Mouse (Mus musculus) ZHBTc4 (cell line): ENCODE measurements at regions not wholly inside any gene's neighbourhood (a gene's known extent, or its start where the extent isn't known, plus 50 kb on each side); places are given as distances from the start of the nearest gene placed in this dataset.

Source experiments
- DNase-seq: peaks from one replicate; pipeline ENCODE4 v3.0.0-alpha.2; 2011; ENCODE audit warnings: low read depth, low spot score

DNA sequence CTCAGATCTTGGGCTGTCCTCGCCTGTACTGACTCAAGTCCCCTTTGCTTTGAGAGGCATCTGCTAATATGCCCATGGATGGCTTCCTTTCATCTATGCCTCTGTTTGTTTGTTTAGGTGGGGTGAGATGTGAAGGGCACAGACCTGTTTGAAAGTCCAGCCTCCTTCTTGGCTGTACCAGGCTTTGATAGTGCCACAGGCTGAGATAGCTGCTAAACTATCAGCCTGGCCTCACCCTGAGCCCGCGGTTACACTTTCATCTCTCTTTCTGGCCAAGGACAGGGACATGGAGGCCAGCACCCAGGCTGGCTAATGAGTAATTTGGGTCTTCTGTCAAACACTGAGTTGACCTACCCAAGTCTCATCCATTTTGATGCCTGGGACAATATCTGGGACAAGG, 105.0 kb upstream of the Parp11 start:
- no peak for DNase-seq

- no peak for DNase-seq
Observed at GRCm38 (mm10) chr6:127348770-127349409, 97.8 kb upstream of the Parp11 start.

DNA sequence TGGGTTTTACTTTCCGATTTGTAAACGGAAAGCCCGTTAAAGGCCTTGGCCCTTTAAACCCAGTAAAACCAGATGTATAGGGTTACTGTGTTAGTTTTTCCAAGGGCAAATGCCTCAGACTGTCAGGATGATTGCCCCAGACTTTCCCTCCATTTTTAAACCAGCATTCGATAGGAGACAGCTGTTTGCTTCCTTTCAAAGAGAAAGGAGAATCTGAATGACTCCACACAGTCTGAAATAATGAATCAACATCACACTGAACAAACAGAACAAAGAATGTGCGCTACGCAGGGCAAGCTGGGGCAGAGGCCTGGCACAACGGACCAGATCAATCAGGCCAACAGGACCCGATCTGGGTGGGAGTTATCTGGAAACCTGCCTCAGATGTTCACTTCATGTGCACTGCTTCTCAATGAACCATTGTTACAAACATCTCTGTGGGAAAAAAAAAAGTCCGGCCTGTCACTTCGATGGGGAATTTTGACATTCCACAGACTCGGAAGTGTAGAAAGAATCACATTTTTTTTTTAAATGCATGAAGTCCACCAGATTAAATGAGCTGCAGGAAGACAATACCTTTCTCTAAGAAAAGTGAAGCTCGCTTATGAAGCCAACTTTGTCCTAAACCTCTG, 97.0 kb upstream of the Parp11 start:
- DNase-seq: peak; percentile 37

GRCm38 (mm10) chr6:127351691-127352090, 94.9 kb upstream of the Parp11 start:
- no peak for DNase-seq

- DNase-seq: no peak
Observed at GRCm38 (mm10) chr6:127355112-127355511, 91.5 kb upstream of the Parp11 start.

GRCm38 (mm10) chr6:127356442-127356841, 90.2 kb upstream of the Parp11 start:
- no peak for DNase-seq

DNA sequence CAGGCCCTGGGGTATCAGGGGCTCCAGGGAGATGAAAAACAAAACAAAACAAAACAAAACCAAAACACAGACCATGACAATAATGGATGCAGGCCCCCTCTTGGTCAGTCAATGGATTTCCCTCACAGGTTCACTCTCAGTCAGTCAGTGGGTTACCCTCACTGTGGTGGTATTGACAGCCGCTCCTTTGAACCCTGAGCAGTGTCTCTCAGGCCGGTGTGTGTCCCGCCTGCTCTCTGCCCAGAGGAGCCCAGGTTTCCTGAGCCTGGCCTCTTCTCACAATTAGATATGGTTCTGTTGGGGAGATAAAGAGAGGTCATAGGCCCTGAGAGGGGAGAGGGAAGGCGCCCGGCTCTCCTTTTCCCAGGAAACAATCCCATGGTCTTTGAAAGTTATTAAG, 87.8 kb upstream of the Parp11 start:
- DNase-seq: no peak

DNA sequence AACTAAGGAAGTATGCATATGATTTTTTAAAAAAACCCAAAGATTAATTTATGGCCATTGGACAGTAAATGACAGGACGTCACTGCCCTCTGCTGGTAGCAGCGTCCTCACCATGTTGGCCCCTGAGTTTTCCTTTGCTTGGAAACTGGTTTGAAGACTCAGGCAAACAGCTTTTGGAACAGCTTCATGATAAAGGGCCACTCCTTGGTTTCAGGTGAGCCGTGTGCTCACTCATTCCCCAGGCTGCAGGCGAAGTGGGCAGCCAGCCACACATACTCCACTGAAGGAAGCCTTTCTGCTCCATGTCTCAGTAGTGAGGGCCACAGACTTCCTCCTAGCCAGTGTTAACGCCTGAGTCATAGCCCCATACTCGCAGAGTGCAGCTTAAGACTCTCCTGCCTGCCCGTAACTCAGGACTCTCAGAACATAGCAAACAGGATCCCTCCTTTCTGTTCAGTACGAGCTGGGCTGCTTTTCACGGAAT, 87.2 kb upstream of the Parp11 start:
- DNase-seq: peak; percentile 58

DNA sequence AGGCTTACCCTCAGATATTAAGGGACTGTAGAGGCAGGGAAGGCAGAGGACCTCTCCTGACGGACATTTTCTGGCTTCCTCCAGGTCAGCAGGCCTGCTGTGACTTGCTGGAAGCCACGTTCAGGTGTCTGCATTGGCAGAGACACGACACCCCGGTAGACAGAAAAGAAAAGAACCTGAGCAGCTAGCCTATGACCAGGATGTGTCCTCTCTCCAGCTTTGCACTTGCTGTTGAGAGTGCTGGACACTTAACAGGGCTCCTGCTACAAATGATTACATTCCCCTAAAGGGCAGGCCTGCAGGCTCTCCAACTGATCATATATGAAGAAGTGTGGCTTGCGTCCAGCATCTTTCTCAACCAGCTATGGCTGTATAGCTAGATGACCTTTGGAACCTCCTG, 84.5 kb upstream of the Parp11 start:
- DNase-seq: no peak

DNA sequence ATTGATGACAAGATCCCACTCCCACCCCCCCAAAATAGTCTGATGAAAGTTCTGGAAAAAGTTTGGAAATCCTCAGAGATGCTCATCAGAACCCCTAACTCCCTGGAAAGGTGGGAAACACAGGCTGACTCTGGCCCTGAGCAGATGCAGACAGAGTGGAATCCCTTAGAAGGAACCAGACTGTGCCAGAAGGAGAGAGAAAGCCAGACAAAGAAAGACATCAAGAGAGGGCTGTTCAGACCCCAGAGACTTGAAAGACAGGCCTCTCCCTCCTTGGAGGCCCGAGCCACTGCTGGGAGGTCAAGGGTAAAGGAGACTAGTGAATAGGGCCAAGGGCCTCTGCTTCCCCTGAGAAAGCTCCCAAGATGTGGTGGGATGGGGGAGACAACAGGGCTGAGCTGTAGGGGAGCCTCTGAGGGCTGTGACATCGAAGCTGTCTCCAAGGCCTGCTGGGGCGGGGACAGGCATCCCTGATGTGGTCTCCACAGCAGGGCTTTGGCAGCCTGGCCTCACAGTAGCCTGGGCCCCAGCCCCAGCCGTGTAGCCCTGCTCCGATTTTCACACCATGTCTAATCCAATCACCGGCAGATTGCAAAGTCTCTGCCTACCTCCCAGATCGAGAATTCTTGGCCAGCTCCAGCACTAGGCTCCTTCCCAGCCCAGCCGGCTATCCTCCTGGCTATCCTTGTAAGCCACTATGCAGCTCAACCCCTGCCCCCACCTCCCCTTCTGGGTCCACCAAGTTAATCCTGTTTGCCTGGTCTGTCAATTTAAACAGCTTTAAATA, 83.5 kb upstream of the Parp11 start:
- DNase-seq: peak; percentile 34

GRCm38 (mm10) chr6:127363871-127364590, 82.6 kb upstream of the Parp11 start:
- no peak for DNase-seq

DNA sequence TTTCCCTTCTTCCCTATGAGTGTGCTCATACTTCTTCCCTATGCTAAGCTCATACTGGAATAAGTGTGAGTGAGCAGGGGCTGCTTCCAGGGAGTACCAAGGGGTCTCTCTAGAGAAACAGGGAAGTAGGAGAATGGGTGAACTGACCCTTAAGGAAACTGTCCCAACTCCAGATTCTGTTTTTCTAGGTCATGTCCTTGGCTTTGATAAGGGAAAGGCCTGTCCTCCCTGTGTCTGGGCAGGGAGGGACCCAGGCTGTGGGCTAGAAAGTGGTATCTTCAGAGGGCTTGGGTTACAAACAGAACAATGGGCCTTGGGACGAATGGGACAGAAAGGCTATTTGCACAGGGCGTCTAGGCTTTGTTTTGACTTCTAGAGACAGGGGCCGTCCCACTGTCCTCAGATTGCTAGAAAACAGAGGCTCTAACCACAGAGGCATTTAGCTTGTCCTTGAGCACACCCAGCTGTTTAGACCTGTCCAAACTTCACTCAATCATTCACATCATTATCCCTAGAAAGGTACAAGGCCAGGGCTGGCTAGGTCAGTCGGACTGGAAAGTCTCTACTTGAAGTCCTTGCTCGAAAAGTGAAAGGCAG, 82.0 kb upstream of the Parp11 start:
- peak; percentile 55 for DNase-seq

- DNase-seq: no peak
Observed at GRCm38 (mm10) chr6:127365246-127365645, 81.4 kb upstream of the Parp11 start.

- no peak for DNase-seq
Observed at GRCm38 (mm10) chr6:127365651-127366050, 81.0 kb upstream of the Parp11 start.

DNA sequence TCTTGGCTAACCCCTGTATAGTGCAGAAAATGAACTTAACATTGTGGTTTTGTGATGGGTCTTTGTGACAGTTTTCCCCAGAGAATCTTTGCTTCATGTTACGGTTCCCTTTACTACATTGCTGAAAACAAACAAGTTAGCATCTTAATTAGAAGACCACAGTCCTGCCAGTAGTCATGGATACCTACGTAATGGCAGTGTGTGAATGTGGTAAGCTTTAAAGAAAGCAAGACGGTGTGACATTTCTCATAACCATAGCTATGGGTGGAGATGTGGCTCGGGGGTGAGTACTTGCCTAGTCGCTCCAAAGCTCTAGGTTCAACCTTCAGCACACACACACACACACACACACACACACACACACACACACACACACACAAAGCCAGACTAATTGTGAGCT, 73.6 kb upstream of the Parp11 start:
- DNase-seq: no peak

- no peak for DNase-seq
Observed at GRCm38 (mm10) chr6:127373797-127374463, 72.7 kb upstream of the Parp11 start.

- no peak for DNase-seq
Observed at GRCm38 (mm10) chr6:127374464-127375143, 72.0 kb upstream of the Parp11 start.

- no peak for DNase-seq
Observed at GRCm38 (mm10) chr6:127375144-127375529, 71.5 kb upstream of the Parp11 start.

GRCm38 (mm10) chr6:127375711-127376199, 70.9 kb upstream of the Parp11 start:
- peak; percentile 60 for DNase-seq

DNA sequence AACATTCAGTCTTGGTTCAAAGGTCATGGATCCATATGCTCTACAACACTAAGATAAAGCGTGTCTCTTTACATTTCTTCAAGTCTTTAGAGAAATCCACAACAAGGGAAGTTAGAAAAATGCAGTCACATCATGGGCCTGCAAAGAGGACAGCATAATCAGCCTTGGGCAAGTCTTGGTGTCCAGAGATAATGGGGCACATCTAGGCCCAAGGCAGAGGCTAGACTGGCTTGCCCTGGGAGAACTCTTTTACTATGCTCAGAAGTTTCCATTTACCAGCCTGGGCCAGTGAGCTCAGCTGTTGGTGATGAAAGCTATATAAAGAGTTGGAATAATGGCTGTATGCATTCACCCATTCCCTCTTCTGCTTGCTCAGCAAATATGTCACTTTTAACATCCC, 67.9 kb upstream of the Parp11 start:
- DNase-seq: no peak
